Mouse (Mus musculus): ENCODE data around the gene Gm21118.
"Not testable (repeated sequence)": the region's sequence is repeated elsewhere in the genome, so short reads cannot be mapped to it uniquely, and the experiment has no call there.

DNA sequence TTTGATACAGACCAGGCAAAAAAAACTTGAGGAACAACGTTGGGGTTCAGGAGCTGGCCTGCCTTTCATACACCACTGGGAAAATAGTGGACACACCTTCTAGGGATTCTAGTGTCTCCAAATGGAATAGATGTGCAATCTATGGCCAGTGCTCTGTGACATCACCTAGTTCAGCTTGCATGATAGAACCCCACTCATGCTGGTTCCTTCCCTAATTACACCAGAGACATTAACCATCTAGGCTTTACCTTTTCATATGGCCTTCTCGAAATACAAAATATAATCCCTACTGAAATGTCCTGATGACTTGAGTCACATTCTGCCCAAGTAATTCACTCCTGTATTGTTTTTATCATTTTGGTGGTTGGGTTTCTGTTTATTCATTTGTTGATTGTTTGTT is 29.7 kb upstream of the Gm21118 start, which contains the start of the genes Gm29423 and Gm29644:
- TF ChIP-seq CTCF (IDR thresholded peaks at IDR 0.05); EP300 (IDR thresholded peaks at IDR 0.05; ENCODE audit: insufficient read depth, low read depth, low read length); POLR2A (IDR thresholded peaks at IDR 0.05; ENCODE audit: insufficient read depth, low read depth, low read length): not testable (repeated sequence)

All from heart, adult 2 months (tissue).